ENCODE assay signal across 24 mouse cellular contexts in the genomic region with DNA sequence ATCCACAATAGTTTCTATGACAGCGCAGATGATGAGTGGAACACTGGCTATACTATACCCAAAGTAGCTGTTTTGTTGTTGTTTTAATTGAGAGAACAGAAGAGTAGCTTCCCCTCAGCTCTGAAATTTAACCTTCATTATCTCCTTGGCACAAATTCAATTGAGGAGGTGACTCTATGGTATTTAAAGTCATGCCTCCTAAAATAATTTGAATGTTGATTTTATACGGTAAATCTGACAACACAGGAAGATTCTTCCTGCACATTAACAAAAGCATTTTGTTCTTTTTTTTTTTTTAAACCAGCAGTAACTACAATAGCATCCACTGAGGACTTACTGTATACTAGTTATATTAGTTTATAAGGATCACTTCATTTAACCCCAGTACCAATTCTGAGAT. TPM values are rescaled to one million over a fixed set of nuclear protein-coding genes. Genes with fewer than 3 reads are reported as not detected.
DNase-seq lines count a peak whose midpoint lies in the region; ATAC-seq and TF ChIP-seq lines count a peak whose summit lies in the region.
"Had no signal": no experiment of that assay in that cellular context is flagged by ENCODE, and none has a peak within 500 bp of the region (broad histone marks: within the 10 kb centered on the region; RNA-seq: fewer than 3 reads in every experiment).

No protein-coding gene starts in this region.

- peak overlapping the region; percentile 42 for H3K4me2 ChIP-seq in heart, embryonic 13.5 days
- no peak overlapping the region for H3K4me2 ChIP-seq in lung, embryonic 16.5 days (ENCODE audit: low read depth, low read length)
- peak overlapping the region; percentile 3; the same call in 1 of the 2 replicates for H3K4me2 ChIP-seq in forebrain, postnatal 0 days (ENCODE audit: low read depth)
- H3K4me2 ChIP-seq: embryonic facial prominence, embryonic 13.5 days; hindbrain, embryonic 12.5 days; limb, embryonic 13.5 days; liver, embryonic 13.5 days; lung, embryonic 14.5 days had no signal

- H3K9me3 ChIP-seq in heart, embryonic 13.5 days = no peaks in the 10 kb centered on the region
- H3K9me3 ChIP-seq in lung, embryonic 16.5 days (ENCODE audit: control insufficient read depth, low read length) = no peaks in the 10 kb centered on the region
- no peaks in the 10 kb centered on the region for H3K9me3 ChIP-seq in forebrain, postnatal 0 days (ENCODE audit: low read length)
- H3K9me3 ChIP-seq: embryonic facial prominence, embryonic 13.5 days; hindbrain, embryonic 12.5 days; limb, embryonic 13.5 days; liver, embryonic 13.5 days had no signal

- 0 out of 2 replicates have a peak overlapping the region, but pooled peaks have one; percentile 44 for H3K9ac ChIP-seq in heart, embryonic 13.5 days
- peak overlapping the region; percentile 7; the same call in 1 of the 2 replicates for H3K9ac ChIP-seq in lung, embryonic 16.5 days (ENCODE audit: low read length)
- no peak overlapping the region for H3K9ac ChIP-seq in forebrain, postnatal 0 days
- H3K9ac ChIP-seq: embryonic facial prominence, embryonic 13.5 days; hindbrain, embryonic 12.5 days; limb, embryonic 13.5 days; liver, embryonic 13.5 days; lung, embryonic 14.5 days had no signal

- ATAC-seq in heart, embryonic 13.5 days (ENCODE audit: extremely low read depth, insufficient number of reproducible peaks, low FRiP score, low TSS enrichment) = no peak
- ATAC-seq in lung, embryonic 16.5 days (ENCODE audit: low read depth) = no peak
- peak; percentile 48 for ATAC-seq in CD4-positive, CD25-positive, alpha-beta regulatory T cell, adult 4 months
- no peak for ATAC-seq in forebrain, postnatal 0 days
- ATAC-seq: intestine, postnatal 0 days; midbrain, embryonic 16.5 days had no signal

- 49% methylated on average over 2 of the region's 2 CpGs for WGBS in heart, embryonic 13.5 days
- 59% methylated on average over 2 of the region's 2 CpGs for WGBS in lung, embryonic 16.5 days
- 48% methylated on average over 2 of the region's 2 CpGs for WGBS in forebrain, postnatal 0 days

- H3K27me3 ChIP-seq in heart, embryonic 13.5 days (replicated peaks) = no peaks in the 10 kb centered on the region
- no peaks in the 10 kb centered on the region for H3K27me3 ChIP-seq in lung, embryonic 16.5 days (ENCODE audit: control insufficient read depth, insufficient read depth, low read depth, low read length)
- H3K27me3 ChIP-seq in forebrain, postnatal 0 days (ENCODE audit: insufficient read depth, low read length) = no peaks in the 10 kb centered on the region
- H3K27me3 ChIP-seq: embryonic facial prominence, embryonic 13.5 days; hindbrain, embryonic 12.5 days; limb, embryonic 13.5 days; liver, embryonic 13.5 days had no signal

- no peak for TF ChIP-seq CTCF in forebrain, postnatal 0 days (IDR thresholded peaks at IDR 0.05; ENCODE audit: low read depth)

- H3K4me3 ChIP-seq in heart, embryonic 13.5 days = no peak overlapping the region
- H3K4me3 ChIP-seq in lung, embryonic 16.5 days (ENCODE audit: low read length) = no peak overlapping the region
- H3K4me3 ChIP-seq in forebrain, postnatal 0 days (ENCODE audit: low read depth, low read length) = no peak overlapping the region
- H3K4me3 ChIP-seq: embryonic facial prominence, embryonic 13.5 days; erythroblast, embryonic 14.5 days; gastrocnemius, adult 2 months; hindbrain, embryonic 12.5 days; limb, embryonic 13.5 days; liver, embryonic 13.5 days had no signal

- H3K27ac ChIP-seq in heart, embryonic 13.5 days (replicated peaks) = peak overlapping the region; percentile 42; the same call in 1 of the 2 replicates
- H3K27ac ChIP-seq in lung, embryonic 16.5 days (ENCODE audit: low read length) = no peak overlapping the region
- no peak overlapping the region for H3K27ac ChIP-seq in forebrain, postnatal 0 days (ENCODE audit: low read depth, low read length)
- H3K27ac ChIP-seq: embryonic facial prominence, embryonic 13.5 days; gastrocnemius, adult 2 months; hindbrain, embryonic 12.5 days; limb, embryonic 13.5 days; liver, embryonic 13.5 days had no signal

- peaks cover 83% of the 10 kb centered on the region for H3K4me1 ChIP-seq in heart, embryonic 13.5 days
- H3K4me1 ChIP-seq in lung, embryonic 16.5 days (replicated peaks; ENCODE audit: control insufficient read depth, insufficient read depth, low read length) = peaks cover 29% of the 10 kb centered on the region
- H3K4me1 ChIP-seq in forebrain, postnatal 0 days (ENCODE audit: insufficient read depth) = peaks cover 22% of the 10 kb centered on the region

- no peak for DNase-seq in heart, adult 9 months (ENCODE audit: low spot score in 2 of 2)
- DNase-seq in lung, adult 18-20 months = no peak
- no peak for DNase-seq in forebrain, postnatal 0 days
- DNase-seq in spleen, adult 12 weeks (ENCODE audit: low spot score) = no peak
- DNase-seq: adrenal gland, postnatal 10 days; B cell, adult 2 months; cerebellum, adult 18-20 months; cerebellum, postnatal 14 days; gastrocnemius, adult 2 months; heart, postnatal 10 days; kidney, postnatal 25 days; layer of hippocampus, postnatal 36 days; liver, embryonic 13.5 days; lung, embryonic 14.5 days; lung, postnatal 36 days had no signal

- H3K36me3 ChIP-seq in heart, embryonic 13.5 days = 0 out of 2 replicates have a peak, but pooled peaks cover 6% of the 10 kb centered on the region
- no peaks in the 10 kb centered on the region for H3K36me3 ChIP-seq in lung, embryonic 16.5 days (ENCODE audit: control insufficient read depth, insufficient read depth, low read length)
- H3K36me3 ChIP-seq in forebrain, postnatal 0 days (ENCODE audit: insufficient read depth) = no peaks in the 10 kb centered on the region
- H3K36me3 ChIP-seq: hindbrain, embryonic 12.5 days had no signal

RNA-seq across cellular contexts. Expression of a gene that starts 6.0 kb away (rescaled TPM):
- polyA plus RNA-seq in heart, embryonic 13.5 days (2015; fragmentation: Nextera tagmentation; extraction: Ambion mirVana) = 11.4 and 11.5 TPM in 2 replicates
- polyA plus RNA-seq in lung, embryonic 16.5 days (2015; fragmentation: Nextera tagmentation; extraction: Ambion mirVana) = 13.1 and 13.6 TPM in 2 replicates
- 10 to 100 TPM; 17.9 to 35.2 TPM for polyA plus RNA-seq in CD4-positive, CD25-positive, alpha-beta regulatory T cell, adult 4 months (2017; shearing (Covaris generic))
- total RNA-seq in forebrain, postnatal 0 days (2014; rRNA removed) = 43.1 and 43.2 TPM in 2 replicates
- 26.0 and 27.8 TPM in 2 replicates for polyA plus RNA-seq in forebrain, postnatal 0 days (2015; fragmentation: Nextera tagmentation; extraction: Ambion mirVana)
